Mouse (Mus musculus) monocyte, adult 5-6 weeks (primary cell): Measurements from ENCODE around the gene Ccdc85a. TPM values are rescaled to one million over a fixed set of nuclear protein-coding genes. Genes with fewer than 3 reads are reported as not detected.

Source experiments
- ATAC-seq: fragments of 153-309, 156-312 bp; replicated peaks from 2 replicates; pipeline ENCODE4 v1.8.0; 2017; ENCODE audit warnings: mild to moderate bottlenecking; ENCODE audit not compliant: low TSS enrichment, insufficient number of reproducible peaks, severe bottlenecking, poor library complexity, low FRiP score
- total RNA-seq: library from RNA; stranded (forward); fragments of 200-1000, 200-491, 200-594 nt; gene quantifications from 3 replicates; pipeline ENCODE4 v1.2.3, GENCODE M21; 2017

The Ccdc85a gene
- total RNA-seq = not detected in 3 replicates

DNA sequence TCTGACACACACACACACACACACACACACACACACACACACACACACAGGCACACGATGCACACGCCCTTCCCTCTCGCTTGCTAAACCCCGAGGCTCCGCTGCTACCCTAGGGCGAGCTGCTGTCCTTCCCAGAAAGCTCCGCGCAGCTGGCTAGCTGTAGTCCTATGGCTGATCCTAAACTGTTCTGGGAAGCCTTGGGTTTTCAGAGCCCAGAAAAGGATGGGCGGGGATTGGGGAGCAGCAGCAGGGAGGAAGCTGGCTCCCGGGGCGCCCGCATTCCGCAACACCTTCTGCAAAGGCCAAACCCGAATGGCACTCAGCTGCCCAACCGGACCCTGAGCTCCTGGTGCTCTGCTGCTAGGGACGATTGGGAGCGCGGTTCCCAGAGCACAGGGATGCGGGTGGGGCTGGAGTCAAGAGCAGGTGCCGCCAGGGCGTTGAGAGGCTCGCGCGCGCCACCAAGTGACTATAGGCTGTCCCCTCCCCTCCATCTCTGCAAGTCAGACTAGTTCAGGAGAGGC lies at the start of gene Ccdc85a:
TSS of gene Ccdc85a (minus strand) at position 414 of the 524 bp plus-strand sequence.
- no peak for ATAC-seq

DNA sequence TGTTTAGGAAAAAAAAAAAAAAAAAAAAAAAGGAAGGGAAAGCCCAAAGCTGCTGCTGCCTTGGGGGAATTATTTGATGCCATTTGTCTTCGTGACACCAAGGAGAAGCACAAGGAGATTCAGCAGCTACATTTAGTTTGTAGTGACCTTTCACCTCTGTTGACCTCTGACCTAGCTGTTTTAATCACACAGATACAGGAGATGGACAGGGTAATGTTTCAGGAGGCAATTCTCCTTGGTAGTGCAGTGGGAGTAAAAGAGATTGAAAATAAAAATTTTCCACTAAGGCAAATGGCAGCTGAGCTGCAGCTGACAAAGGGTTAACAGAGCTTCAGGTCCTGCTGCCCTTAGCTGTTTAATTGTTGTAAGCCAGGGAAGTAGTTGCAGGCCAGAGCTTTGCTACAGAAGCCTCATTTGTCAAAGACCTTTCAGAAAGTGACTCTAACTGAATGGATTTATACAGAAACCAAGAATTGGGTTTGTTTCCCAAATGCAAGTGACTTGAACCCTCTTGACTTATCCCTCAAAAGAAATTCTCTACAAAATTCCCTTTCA lies 49.5 kb upstream of the Ccdc85a start:
- no peak for ATAC-seq

DNA sequence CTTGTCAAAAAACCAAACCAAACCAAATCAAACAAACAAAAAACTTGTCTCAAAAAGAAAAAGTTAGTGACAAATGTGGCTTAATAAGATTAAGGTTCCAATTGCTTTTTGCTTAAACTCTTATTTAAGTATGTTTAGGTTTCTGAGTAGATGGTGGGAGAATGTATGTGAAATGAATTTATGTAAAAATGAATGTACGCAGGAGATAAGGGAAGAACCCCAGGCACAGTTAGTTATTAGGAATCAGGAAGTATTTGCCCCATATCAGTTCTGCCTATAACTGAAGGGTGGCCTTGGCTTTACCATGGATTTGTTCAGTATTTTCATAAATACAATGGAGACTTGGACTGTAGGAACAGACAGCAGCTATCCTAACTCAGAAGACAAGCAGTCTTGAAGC lies 49.0 kb upstream of the Ccdc85a start:
- ATAC-seq = no peak

DNA sequence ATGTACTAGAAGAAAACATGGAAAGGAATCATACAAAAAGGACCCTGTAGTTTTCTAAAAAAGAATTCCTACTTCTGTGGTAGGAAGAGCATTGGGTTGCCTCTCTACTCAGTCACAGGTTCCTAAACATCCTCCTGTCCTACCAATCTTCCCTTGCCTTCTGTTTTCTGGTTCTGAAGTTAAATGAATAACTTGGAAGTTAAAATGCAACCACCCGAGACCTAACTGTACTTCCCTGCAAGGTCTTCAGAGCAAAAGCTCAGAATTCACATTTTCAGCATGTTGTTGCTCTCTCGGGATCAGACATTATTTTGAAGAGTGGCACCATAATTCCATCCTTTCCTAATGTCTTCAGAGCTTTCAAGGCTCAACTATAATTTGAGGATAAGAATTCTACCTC lies 46.6 kb upstream of the Ccdc85a start:
- no peak for ATAC-seq

DNA sequence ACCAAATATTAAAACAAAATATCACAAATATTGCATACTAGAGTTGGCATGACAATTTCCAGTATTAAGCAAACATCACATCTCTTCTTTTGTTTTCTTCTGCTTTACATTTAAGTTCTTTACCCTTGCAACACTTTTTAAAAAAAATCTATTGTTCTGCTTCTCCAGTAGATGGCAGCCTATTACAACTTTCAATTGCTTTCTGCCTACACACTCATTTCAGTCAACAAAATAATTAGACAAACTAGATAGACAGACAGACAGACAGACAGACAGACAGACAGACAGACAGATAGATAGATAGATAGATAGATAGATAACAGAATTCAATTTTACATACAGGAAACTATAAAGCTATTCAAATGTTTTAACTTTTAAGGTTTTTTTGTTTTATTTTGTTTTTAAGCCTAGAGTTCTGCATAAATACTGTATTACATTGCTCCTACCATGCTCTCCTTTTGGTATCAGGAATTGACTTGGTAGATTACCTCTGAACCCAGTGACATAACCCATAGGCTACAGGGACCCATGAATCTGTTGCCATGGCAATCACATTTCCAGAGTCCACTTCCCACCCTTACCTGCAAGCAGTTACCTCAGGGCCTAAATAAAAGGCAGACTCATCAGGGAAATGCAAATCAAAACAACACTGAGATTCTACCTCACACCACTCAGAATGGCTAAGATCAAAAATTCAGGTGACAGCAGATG lies 26.8 kb upstream of the Ccdc85a start:
- ATAC-seq = no peak

DNA sequence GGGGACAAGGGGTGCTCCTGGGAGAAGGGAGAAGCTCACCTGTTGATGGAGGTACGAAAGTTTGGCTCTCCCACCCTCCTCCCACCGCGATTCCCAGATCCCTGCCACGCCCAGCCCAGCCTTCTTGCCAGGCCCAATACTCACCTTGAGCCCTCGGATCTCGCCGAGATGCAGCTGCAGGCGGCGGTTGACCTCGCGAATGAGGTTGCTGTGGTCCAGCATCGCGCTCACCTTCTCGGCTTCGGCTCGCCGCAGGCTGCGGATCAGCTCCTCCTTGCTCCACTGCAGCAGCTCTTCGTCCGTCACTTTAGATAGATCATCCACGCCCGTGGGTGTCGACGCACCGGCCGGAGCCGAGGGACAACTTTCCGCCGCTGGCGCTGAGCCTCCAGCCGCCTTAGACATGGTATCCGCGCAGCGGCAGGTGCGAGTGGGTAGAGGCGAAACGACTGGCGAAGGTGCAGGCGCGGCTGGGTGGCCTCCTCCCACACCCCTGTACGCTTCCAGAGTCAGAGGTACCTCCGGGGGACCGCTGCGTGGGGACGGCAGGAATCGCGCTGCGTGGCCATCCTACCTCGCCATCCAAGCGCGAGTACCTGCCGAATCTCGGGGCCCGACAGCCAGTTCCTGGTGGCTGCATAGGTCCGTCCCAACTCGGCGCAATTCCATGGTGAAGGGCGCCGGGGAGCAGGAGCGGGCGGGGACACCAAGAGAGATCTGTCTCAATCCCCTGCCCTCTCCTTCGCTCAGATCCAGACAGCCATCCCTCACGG lies 800 bp downstream of the Ccdc85a start:
- ATAC-seq = no peak

DNA sequence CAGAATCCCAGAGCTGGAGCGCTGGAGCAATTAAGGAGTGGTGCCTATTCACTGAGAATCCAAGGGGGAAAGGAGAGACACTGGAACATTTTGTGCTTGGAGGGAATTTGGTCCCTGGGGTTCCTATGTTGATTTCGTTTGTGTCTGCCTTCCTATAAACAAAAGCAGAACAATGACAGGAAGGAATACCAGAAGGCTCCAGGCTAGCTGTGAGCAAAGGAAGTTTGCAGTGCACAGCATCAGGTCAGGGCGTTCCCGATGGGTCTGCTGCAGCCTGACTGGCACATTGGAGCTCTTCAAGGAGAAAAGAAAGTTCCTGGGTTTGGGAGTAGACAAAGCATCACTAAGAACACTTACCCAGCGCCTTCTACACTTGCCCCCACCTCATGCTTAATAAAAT lies 1.9 kb downstream of the Ccdc85a start:
- no peak for ATAC-seq

DNA sequence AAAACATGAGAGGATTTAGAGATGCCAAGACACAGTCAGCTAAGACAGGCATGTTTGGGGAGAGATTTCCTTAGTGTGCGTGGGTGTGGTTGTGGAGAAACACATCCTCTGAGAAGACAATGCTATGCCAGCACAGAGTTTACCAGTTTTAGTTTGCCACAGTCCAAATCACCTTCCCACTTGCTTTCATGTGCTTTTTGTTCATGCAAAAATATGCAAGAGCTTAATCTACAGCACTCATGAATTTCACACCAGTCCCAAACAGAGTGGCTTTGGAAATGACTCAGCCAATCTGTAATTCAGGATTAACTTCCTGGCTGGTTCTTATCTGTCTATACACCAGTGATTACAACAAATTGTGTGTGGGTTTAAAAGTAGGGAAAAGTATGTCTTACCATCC lies 11.7 kb downstream of the Ccdc85a start:
- ATAC-seq = no peak

DNA sequence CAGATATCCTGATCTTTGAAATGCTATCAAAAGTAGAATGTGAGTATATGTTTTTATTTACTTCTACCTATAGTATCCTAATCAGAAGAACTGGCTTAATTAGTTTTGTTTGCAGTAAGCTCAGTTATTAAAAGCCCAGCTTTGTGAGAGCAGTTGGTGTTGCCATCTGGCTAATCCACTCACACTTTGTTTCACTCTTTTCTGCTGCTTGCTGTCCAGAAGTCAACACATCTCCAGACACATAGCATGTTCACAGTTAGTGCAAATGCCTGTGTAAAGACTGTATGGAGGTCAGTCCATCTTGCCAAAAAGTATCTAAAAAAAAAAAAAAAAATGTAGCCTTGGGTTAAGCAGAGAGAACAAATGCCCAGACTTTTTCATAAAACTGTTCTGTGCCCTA lies 27.7 kb downstream of the Ccdc85a start:
- no peak for ATAC-seq

DNA sequence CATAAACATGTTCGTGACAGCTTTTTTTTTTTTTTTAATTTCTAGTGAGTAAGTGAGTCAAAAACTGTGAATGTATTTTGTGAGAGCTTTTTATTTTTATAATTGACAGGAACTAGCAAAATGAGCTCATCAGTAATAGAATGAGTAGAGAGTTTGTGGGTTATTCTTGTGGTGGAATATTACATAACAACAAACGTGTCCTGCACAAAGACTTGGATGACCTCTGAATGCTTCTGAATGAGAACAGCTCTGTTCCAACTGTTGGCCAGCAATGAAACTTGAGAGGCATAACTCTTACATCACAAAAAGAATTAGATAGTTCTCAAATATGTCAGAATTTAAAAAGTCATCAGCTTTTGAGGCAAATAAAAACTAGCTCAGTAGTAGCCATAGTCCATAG lies 40.7 kb downstream of the Ccdc85a start:
- ATAC-seq = no peak

DNA sequence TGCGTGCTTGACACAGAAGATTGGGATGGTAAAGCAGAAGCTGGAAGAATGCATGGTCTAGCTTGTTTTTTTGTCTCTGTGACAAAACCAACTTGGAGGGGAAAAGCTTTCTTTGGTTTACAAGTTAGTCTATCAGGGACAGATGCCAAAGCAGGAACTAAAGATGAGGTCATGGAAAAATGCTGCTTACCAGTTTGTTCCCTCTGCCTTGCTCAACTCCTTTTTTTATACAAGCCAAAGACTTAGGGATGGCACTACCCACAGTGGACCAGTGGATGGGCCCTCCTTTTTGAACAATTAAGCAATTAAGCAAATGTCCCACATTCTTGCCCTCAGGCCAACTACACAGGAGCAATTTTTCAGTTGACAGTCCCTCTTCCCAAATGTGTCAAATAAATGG lies 42.8 kb downstream of the Ccdc85a start:
- no peak for ATAC-seq

DNA sequence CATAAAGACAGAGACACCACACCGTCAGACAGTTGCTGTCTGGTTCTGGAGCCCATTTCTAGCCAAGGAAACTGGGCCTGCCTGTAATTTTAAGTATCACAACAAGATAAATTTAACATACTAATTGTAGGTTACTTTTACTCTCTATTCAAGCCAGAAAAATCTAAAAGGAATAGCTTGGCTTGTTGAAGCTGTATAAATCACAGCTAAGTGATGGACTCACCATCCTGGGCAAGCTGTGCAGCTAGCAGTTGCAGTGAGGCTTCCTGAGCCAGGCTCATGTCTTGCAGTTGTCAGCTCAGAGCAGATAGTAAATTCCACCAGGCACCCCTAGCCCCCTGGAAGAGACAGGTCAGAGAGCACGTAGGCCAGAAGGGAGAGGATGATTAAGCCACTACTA lies 50.8 kb downstream of the Ccdc85a start:
- no peak for ATAC-seq

DNA sequence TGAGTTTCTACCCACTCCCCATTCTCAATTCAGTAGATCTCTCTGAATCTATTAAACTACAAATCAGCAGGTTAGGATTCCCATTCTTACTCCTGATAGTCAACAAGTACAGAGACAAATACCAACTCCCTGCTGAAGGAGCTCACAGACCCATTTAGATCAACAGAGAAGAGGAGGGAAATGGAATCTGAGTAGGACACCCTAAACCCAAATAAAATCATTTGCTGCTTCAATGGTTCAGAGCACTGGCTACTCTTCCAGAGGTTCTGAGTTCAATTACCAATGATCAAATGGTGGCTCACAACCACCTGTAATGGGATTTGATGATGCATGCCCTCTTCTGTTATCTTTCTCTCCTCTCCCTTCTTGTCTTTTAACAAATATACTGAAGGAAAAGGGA lies 82.9 kb downstream of the Ccdc85a start:
- ATAC-seq = no peak

DNA sequence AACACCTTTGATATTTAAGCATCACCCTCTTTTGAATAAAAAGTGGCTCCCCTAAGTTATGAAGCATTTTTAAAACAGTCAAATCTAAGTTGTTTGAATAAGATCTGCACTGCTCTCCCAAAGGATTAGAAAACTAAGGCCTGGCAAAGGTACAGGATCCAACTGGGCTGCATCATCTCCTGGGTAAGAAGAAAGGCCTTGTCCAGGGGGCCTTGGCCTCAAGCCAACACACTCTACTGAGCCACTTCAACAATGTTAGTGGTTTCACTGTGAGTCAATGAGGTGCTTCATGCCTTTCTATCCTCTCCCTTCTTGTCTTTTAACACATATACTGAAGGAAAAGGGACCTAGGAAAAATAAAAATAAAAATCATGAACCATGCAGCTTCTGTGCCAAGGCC lies 87.1 kb downstream of the Ccdc85a start:
- ATAC-seq = no peak

DNA sequence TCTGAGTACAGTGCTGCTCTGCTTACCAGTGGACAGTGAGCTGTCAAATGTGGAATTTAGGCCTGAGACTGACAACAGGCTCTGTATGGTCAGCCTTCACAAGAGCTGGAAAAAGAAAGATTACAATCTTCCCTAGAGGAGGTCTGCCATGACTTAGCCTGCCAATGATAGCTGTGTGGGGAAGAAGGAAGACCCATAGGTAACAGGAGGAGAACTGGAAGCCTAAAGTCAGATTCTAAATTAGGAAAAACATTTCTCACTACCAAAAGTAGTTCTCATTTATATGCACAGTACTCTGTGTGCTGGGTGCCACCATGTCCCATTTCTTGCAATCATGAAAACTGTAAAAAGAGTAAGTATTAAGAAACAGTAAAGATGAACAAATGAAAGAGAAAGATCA lies 90.8 kb downstream of the Ccdc85a start:
- no peak for ATAC-seq

DNA sequence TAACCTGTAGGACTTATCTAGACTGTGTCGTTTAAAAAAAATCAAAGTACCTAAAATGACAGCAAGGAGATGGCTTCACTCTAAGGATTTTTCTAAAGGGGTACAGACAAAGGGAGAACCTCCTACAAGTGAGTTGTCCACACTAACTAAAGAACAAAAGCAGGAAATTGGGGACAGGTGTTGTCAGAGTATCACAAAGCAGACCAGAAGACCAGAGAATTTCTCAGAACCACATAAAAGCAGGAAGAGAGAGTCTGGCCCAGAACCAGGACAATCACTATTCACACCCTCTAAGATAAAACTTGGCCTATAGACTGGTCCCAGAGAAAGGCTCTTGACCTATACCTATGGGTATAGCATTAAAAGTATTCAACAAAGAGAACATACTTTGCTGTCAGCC lies 92.8 kb downstream of the Ccdc85a start:
- ATAC-seq = no peak

DNA sequence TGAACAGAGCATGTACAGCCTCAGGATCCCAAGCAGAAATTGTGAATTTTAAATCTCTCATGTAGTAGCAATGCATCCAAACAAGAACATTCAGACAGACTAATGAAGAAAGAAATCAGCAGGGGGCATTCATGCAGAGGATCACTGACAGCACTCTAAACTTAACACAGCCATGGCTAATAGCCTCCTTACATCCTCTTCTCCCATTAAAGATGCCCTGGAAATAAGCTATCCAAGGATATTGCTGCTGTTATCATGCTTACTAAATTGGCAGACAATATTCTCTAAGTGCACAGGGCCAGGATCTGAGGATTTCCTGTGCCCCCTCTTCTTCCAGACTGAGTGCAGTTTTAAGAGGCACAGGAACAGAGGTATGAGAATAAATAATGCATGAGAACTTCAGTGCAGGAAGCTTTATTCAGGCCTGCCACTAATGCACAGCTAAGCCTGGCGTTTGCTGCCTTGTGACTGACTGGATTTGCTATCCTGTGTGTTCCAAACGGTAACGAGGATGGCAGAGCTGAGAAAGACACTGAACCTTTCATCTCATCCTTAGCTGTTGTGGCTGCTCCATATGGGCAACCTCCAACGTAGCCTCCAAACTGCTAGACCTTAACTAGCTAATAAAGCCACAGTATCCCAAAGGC lies 99.9 kb downstream of the Ccdc85a start:
- no peak for ATAC-seq

DNA sequence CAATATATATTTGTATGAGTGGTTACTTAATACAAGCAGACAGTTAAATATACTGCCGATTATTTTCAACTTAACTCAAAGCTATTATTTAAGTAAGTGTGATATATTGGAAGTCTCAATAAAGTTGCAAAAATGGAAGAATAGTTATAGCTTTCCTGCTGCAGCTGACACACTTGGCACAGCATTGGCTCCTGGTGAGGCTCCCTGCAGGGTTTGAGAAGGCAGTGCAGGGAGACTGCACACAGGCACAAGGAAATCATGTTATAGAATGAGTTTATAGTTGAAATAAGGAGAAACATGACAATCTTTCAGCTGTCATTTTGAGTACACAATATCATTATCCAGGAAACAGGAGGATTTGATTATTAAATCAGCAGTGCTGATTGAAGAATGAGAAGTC lies 107.0 kb downstream of the Ccdc85a start:
- ATAC-seq = no peak

DNA sequence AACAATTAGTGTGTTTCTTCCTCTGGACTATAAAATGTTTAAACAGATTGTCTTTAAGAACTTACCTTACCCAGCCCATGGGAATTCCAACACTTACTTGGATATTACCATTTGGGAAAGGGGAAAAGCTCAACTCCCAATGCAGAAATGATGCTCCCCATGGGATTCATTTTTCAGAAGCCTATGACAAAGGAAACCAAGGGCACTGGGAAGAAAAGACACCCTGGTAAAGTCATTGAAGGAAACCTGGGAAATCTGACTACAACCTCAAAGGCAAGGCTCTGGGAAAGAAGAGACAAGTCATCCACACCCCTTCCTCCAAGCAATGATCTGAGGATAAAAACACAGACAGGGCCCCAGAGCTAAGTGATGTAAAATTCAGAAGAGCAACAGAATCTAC lies 118.4 kb downstream of the Ccdc85a start:
- ATAC-seq = no peak
